Mouse (Mus musculus): ENCODE data around the gene Tmem163.

Gene Tmem163

GRCm38 (mm10) chr1:127573186-127573585 is 106.2 kb downstream of the Tmem163 start:
- DNase-seq (ENCODE audit: extremely low read depth, low read depth): no peak

- DNase-seq (ENCODE audit: extremely low read depth, low read depth): no peak
These were observed 110.7 kb downstream of the Tmem163 start for GRCm38 (mm10) chr1:127568641-127569040.

DNA sequence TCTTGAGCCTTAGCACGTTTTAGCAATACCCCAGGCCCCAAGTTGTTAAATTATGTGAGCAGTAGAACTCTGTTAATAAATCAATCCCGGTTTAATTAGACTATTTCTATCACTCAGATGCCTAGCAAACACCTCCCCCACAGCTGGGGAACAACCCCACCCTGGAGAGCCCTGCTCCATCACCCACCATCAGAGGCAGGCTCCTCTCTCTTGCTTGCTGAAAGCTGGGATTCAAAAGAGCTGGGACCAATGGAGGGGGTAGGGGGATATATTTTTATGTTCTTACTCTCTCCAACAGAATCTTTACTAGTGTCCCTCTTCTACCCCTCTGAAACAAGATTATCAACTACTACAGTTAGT is 122.9 kb downstream of the Tmem163 start:
- no peak for DNase-seq (ENCODE audit: extremely low read depth, low read depth)

- DNase-seq (ENCODE audit: extremely low read depth, low read depth): no peak
These were observed 123.4 kb downstream of the Tmem163 start for GRCm38 (mm10) chr1:127555822-127556485.

DNA sequence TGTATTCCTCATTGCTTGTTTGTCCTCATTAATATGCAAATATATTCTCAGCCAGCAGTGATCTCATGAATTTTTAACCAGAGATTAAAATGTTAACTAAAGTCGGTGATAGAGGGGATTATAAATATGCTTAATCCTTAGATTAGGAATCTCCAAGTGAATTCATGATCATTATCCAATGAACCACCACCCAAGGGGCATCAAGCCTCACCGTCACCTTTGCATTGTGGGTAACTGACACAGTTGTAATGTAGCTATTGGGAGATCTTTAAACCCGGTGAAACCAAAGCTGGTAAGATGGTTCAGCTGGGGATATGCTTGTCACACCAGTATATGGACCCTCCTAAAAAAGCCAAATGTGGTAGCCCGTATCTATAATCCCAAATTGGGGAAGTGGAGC is 131.3 kb downstream of the Tmem163 start:
- no peak for DNase-seq (ENCODE audit: extremely low read depth, low read depth)

DNA sequence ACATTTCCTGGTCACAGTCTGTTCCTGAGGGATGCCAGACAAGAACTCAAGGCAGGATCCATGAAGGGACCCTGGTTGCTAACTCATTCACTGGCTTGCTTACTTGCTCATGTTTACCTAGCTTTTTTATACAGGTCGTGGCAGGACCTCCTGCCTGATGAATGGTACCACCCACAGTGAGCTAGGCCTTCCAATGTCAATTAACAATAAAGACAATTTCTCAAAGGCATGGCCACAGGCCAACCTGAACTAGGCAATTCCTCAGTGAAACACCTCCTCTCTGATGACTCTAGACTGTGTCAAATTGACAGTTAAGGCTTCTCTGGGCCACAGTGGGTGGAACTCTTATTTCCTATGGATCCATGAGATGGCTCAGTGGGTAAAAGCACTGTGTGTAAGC is 136.6 kb downstream of the Tmem163 start:
- DNase-seq (ENCODE audit: extremely low read depth, low read depth): no peak

- DNase-seq (ENCODE audit: extremely low read depth, low read depth): no peak
These were observed 137.4 kb downstream of the Tmem163 start for GRCm38 (mm10) chr1:127541931-127542330.

- no peak for DNase-seq (ENCODE audit: extremely low read depth, low read depth)
These were observed 137.8 kb downstream of the Tmem163 start for GRCm38 (mm10) chr1:127541522-127541921.

DNA sequence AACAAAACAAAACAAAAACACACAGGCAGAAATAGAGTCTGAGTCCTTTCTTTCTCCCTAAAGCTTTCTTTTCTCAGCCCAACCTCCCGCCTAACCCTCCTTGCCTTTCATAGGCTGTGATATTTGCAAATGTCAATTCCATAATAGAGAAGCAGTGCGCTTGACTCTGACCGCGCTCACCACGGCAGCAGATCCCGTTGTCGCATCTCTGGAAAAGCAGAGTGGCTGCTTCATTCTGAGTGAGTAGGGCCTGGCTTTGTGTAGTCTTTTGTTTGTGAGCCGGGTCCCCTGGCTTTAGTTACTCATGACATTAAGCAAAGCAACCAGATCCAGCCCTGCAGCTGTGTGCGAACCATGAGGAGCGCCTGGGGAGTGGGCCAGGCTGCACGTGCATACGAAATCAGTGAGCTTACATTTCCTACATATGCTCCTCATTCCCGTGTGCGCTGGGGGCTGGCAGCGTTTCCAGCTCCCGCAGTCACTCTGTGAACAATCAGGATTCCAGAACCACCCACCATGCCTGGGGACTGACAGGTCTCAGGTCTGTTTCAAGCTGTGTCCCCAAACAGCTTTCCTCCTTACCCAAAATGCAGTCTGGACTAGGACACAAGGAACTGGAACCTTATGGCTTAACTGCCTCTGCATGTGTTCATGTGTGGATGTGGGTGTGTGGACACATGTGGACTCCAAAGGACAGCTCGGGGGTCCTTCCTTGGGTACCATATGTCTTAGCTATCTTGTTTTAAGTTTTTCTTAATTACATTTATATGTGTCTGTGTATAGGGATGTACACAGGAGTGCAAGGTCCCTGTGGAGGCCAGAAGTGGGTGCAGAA is 141.9 kb downstream of the Tmem163 start:
- no peak for DNase-seq (ENCODE audit: extremely low read depth, low read depth)

- no peak for DNase-seq (ENCODE audit: extremely low read depth, low read depth)
These were observed 142.9 kb downstream of the Tmem163 start for GRCm38 (mm10) chr1:127536448-127536847.

- no peak for DNase-seq (ENCODE audit: extremely low read depth, low read depth)
These were observed 147.6 kb downstream of the Tmem163 start for GRCm38 (mm10) chr1:127531723-127532122.

GRCm38 (mm10) chr1:127530849-127531580 is 148.3 kb downstream of the Tmem163 start:
- DNase-seq (ENCODE audit: extremely low read depth, low read depth): no peak

DNA sequence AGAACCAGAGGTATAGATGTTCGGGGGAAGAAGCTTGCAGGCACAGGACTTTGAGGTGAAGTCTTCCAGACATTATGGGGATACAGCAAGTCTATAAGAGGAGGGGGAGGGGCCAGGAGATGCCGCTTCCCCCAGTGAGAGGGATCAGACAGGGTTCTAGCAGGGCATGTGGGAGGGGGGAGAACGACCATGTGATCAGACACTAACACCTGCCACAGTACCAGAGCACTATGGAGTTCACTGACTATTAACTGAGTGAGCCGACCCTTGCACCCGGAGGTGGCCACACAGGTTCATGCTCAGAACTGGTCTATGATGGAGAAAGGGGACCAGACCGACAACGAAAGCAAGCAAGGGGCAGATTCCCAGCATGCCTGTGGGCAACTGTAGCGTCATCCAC is 156.0 kb downstream of the Tmem163 start:
- no peak for DNase-seq (ENCODE audit: extremely low read depth, low read depth)

- DNase-seq (ENCODE audit: extremely low read depth, low read depth): no peak
These were observed 164.5 kb downstream of the Tmem163 start for GRCm38 (mm10) chr1:127514888-127515287.

DNA sequence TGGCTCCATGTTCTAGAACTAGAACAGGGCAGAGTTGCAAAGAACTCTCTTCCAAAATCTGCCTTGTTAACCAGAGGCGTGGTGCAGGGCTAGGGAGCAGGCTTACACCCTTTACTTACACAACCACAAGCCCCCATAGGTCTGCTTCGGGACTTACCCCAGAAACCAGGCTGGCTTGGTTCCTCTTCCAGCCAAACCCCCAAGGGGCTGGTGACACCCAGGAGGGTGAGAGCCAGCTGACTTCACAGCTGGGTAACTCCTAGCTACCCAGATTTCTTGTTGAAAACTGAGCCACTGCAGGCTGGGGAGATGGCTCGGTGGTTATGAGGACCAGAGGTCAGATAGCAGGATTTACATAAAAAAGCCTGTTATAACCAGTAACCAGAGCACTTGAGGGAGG is 164.9 kb downstream of the Tmem163 start:
- DNase-seq (ENCODE audit: extremely low read depth, low read depth): no peak

GRCm38 (mm10) chr1:127513664-127514063 is 165.7 kb downstream of the Tmem163 start:
- DNase-seq (ENCODE audit: extremely low read depth, low read depth): no peak

DNA sequence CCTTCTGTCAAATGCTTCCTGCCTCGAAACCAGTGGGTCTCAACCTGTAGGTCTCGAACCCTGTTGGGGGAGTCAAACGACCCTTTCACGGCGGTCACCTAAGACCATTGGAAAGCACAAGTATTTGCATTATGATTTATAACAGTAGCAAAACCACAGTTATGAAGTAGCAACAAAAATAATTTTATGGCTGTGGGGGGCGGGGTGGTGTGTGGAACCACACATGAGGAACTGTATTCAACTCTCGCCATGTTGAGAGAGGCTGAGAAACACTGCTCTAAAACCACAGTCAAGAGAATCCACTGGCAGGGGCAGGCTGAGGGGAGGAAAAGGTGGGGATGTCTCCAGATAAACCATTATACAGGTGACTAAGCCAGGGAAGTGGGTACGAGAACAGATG is 166.2 kb downstream of the Tmem163 start:
- DNase-seq (ENCODE audit: extremely low read depth, low read depth): no peak

- no peak for DNase-seq (ENCODE audit: extremely low read depth, low read depth)
These were observed 166.6 kb downstream of the Tmem163 start for GRCm38 (mm10) chr1:127512709-127513108.

DNA sequence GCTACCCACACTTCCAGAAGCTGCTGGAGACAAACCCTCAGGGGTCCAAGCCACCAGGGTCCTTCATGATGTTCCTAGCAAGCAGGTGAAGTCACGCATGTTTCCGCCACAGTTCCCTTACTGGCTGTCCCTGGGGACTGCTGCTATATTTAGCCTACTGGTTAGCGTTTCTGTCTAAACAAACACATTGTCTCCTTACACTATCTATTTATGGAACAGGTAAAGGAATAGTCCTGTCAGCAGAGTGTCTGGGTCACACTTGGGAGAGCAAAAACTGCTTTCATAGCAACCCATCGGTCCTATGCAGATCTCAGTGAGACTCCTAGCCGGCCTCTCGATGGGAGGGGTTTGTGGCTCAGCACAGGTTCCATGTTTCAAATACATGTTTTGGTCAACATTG is 168.0 kb downstream of the Tmem163 start:
- no peak for DNase-seq (ENCODE audit: extremely low read depth, low read depth)

- no peak for DNase-seq (ENCODE audit: extremely low read depth, low read depth)
These were observed 170.4 kb downstream of the Tmem163 start for GRCm38 (mm10) chr1:127508921-127509320.

DNA sequence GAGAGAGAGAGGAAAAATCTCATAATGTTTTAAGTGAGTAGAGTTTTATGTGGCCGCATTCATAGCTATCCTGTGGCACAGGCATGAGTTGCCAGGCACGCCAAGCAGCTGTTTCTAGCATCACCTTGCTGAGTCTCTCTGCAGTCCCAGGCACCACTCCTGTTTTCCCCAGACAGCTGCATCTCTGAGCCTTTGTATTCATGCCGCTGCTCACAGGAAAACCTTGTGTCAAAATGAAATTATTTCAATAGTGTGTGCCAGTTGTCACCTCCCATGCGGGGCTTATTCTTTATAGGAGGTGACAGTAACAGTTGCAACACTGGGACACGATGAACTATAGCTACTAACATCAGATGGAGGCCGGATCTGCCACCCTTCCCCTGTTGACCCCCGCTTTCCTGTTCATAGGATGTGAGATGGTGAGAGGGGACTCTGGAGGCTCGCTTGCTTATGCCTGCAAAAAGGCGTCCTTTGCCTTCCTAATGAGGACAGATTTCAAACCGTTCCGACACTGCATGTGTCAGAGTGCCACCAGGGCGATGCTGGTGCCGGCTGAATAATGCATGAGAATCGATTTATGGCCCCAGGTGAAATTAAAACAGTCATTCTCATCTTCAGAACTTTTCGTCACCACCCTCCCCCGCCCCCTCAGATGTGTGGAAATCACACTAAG is 171.1 kb downstream of the Tmem163 start:
- DNase-seq (ENCODE audit: extremely low read depth, low read depth): no peak

Measured in MEL-GATA-1-ER (cell line).